Mouse (Mus musculus) forebrain, embryonic 11.5 days (tissue): ENCODE results near the gene H2-T22. TPM values are rescaled to one million over a fixed set of nuclear protein-coding genes. Genes with fewer than 3 reads are reported as not detected.
A peak's percentile ranks its signal among the peaks of the same experiment; 100 is the strongest.

ENCODE experiments used
- ATAC-seq: fragments of 200-750 bp; cut with Nextera tagmentation; replicated peaks from 2 replicates; pipeline ENCODE4 v1.8.0; 2017; ENCODE audit warnings: moderate TSS enrichment; ENCODE audit not compliant: low FRiP score
- DNase-seq: peaks from one replicate; pipeline ENCODE4 v3.0.0-alpha.2; 2017; ENCODE audit warnings: low spot score
- H3K27ac ChIP-seq: fragments of 300-500 bp; sonication (generic); 2 replicates; pipeline ENCODE4 v1.5.1; 2014; ENCODE audit warnings: low read depth, low read length
- H3K27me3 ChIP-seq: fragments of 300-500 bp; sonication (generic); 2 replicates; pipeline ENCODE4 v1.6.1; 2014; ENCODE audit warnings: mild to moderate bottlenecking, low read length, mixed read lengths; ENCODE audit not compliant: control insufficient read depth, insufficient read depth
- H3K36me3 ChIP-seq: fragments of 300-500 bp; sonication (generic); 2 replicates; pipeline ENCODE4 v1.6.1; 2014; ENCODE audit warnings: mild to moderate bottlenecking, low read length, moderate library complexity, mixed read lengths; ENCODE audit not compliant: control insufficient read depth, insufficient read depth
- H3K4me1 ChIP-seq: fragments of 300-500 bp; sonication (generic); replicated peaks from 2 replicates; pipeline ENCODE4 v1.6.1; 2014; ENCODE audit warnings: low read length, mixed read lengths; ENCODE audit not compliant: control insufficient read depth, insufficient read depth
- H3K4me2 ChIP-seq: fragments of 300-500 bp; sonication (generic); 2 replicates; pipeline ENCODE4 v1.6.1; 2014; ENCODE audit warnings: low read depth, mild to moderate bottlenecking, low read length, moderate library complexity, mixed read lengths; ENCODE audit not compliant: severe bottlenecking
- H3K4me3 ChIP-seq: fragments of 300-500 bp; sonication (generic); 2 replicates; pipeline ENCODE4 v1.5.1; 2014; ENCODE audit warnings: low read depth, low read length
- H3K9ac ChIP-seq: fragments of 300-500 bp; sonication (generic); 2 replicates; pipeline ENCODE4 v1.6.1; 2014; ENCODE audit warnings: low read length
- H3K9me3 ChIP-seq: fragments of 300-500 bp; sonication (generic); 2 replicates; pipeline ENCODE4 v1.6.1; 2016; ENCODE audit warnings: low read length, mixed read lengths; ENCODE audit not compliant: control insufficient read depth
- WGBS: fragments of 180-500 bp; shearing (Covaris S2); extraction: QIAGEN DNeasy Blood & Tissue Kit; methylation state at CpG from one replicate; pipeline ENCODE4 v1.1.7; 2014; 5-methylcytosine and 5-hydroxymethylcytosine counted together
- polyA plus RNA-seq: library from polyadenylated mRNA; unstranded; fragments of >200 nt; fragmentation: Nextera tagmentation; extraction: Ambion mirVana; gene quantifications from 2 replicates; pipeline ENCODE4 v1.2.1, GENCODE M21; 2014

H2-T22 gene
- polyA plus RNA-seq, 1 experiment from 2014 or later, result 7.6 TPM

DNA sequence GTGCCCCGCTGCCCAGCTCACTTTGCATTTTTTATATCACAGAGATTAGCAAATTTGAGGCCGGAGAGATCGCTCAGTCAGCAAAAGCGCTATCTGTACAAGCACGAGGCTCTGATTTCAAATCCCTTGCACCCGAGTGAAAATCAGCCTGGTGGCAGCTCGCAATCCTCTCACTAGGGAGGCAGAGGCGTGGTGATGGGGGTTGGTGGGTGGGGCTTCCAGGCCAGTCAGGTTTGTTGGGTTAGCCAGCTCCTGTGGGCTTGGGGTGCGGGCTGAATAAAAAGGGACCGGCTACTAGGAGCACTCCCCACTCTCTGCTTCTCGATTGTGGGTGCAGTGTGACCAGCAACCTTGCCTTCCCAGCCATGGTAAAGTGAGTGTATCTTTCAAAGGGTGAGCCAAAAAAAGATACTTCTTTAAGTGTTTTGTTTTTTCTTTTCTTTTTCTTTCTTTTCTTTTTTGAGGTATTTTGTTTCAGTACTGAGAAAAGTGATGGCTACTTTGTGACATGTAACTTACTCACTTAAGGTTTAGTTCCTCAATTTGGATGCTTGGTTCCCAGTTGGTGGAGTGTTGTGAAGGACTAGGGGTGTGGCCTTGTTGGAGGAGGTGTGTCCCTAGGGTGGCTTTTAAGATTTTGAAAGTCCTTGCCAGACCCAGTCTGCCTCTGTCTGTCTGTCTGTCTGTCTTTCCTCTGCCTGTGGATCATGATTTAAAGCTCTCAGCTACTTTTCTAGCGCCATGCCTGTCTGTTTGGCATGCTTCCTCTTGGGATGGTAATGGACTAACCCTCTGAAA is 44.6 kb downstream of the H2-T22 start:
- Histone ChIP-seq H3K4me2 (no peak overlapping the region), H3K27me3 (no peaks in the 10 kb centered on the region), H3K36me3 (no peaks in the 10 kb centered on the region), H3K4me1 (0 out of 2 replicates have a peak, but pooled peaks cover 3% of the 10 kb centered on the region), H3K4me3 (no peak overlapping the region), H3K9ac (no peak overlapping the region), H3K27ac (no peak overlapping the region), H3K9me3 (no peaks in the 10 kb centered on the region)
- ATAC-seq, result no peak
- 47% methylated on average over 12 of the region's 12 CpGs for WGBS
- DNase-seq, result no peak

GRCm38 (mm10) chr17:35996949-35997348 is 45.6 kb downstream of the H2-T22 start:
- WGBS, result 5% methylated on average over 11 of the region's 11 CpGs
- no peaks in the 10 kb centered on the region for H3K36me3 ChIP-seq
- no peak overlapping the region for H3K9ac ChIP-seq
- H3K27me3 ChIP-seq, result no peaks in the 10 kb centered on the region
- DNase-seq (peak; percentile 94), ATAC-seq (peak; percentile 74)
- no peak overlapping the region for H3K27ac ChIP-seq
- no peak overlapping the region for H3K4me3 ChIP-seq
- no peak overlapping the region for H3K4me2 ChIP-seq
- H3K9me3 ChIP-seq, result no peaks in the 10 kb centered on the region
- H3K4me1 ChIP-seq, result 0 out of 2 replicates have a peak, but pooled peaks cover 3% of the 10 kb centered on the region

GRCm38 (mm10) chr17:35994879-35995240 is 47.7 kb downstream of the H2-T22 start:
- 0 out of 2 replicates have a peak, but pooled peaks cover 3% of the 10 kb centered on the region for H3K4me1 ChIP-seq
- no peaks in the 10 kb centered on the region for H3K27me3 ChIP-seq
- H3K9ac ChIP-seq, result peak overlapping the region; percentile 54
- H3K4me3 ChIP-seq, result peak overlapping the region; percentile 45
- under 1% methylated on average over 14 of the region's 14 CpGs for WGBS
- DNase-seq (no peak), ATAC-seq (no peak)
- no peaks in the 10 kb centered on the region for H3K9me3 ChIP-seq
- peak overlapping the region; percentile 47 for H3K4me2 ChIP-seq
- H3K36me3 ChIP-seq, result no peaks in the 10 kb centered on the region
- H3K27ac ChIP-seq, result no peak overlapping the region

DNA sequence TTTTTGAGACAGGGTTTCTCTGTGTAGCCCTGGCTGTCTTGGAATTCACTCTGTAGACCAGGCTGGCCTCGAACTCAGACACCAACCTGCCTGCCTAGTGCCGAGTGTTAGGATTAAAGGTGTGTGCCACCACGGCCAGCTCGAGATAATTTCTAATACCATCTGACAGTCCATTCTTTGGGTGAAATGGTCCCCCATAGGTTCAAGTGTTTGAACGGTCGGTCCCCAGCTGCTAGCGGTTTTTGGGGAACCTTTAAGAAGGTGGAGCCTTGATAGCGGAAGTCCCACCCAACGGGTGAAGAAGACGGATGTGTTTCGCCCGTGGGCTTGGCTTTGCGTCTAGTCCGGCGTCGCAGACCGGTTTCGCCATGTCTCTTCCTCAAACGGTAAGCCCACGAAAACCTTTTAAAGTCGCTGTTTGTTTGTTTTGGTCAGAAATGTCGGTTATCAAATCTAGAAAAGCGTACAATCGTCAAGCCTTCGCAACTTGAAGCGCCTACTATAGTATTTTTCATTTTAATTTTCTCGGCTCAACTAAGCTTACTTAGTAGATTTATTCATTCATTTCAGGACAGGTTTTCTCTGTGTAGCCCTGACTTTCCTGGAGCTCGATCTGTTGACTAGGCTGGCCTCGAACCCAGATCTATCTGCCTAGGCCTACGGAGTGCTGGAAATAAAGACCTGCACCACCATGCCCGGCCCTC is 48.2 kb downstream of the H2-T22 start:
- Histone ChIP-seq H3K4me2 (peak overlapping the region; percentile 47), H3K4me3 (peak overlapping the region; percentile 45), H3K36me3 (no peaks in the 10 kb centered on the region), H3K4me1 (0 out of 2 replicates have a peak, but pooled peaks cover 3% of the 10 kb centered on the region), H3K9me3 (no peaks in the 10 kb centered on the region), H3K9ac (peak overlapping the region; percentile 54), H3K27me3 (no peaks in the 10 kb centered on the region), H3K27ac (no peak overlapping the region)
- DNase-seq (peak; percentile 85), ATAC-seq (peak; percentile 72)
- WGBS, result 3% methylated on average over 31 of the region's 31 CpGs

- H3K9ac ChIP-seq, result no peak overlapping the region
- DNase-seq, result peak; percentile 92
- peak overlapping the region; percentile 39; the same call in 1 of the 2 replicates for H3K4me2 ChIP-seq
These were observed 48.9 kb downstream of the H2-T22 start for GRCm38 (mm10) chr17:35993675-35994074.

GRCm38 (mm10) chr17:35991781-35992180 is 50.8 kb downstream of the H2-T22 start:
- no peak overlapping the region for H3K4me3 ChIP-seq
- 0 out of 2 replicates have a peak, but pooled peaks cover 2% of the 10 kb centered on the region for H3K4me1 ChIP-seq
- no peak overlapping the region for H3K9ac ChIP-seq
- ATAC-seq (no peak), DNase-seq (no peak)
- no peaks in the 10 kb centered on the region; the same call in 1 of the 2 replicates for H3K36me3 ChIP-seq
- no peak overlapping the region for H3K27ac ChIP-seq
- H3K9me3 ChIP-seq, result no peaks in the 10 kb centered on the region
- 58% methylated on average over 10 of the region's 10 CpGs for WGBS
- H3K27me3 ChIP-seq, result no peaks in the 10 kb centered on the region
- no peak overlapping the region for H3K4me2 ChIP-seq

More at GRCm38 (mm10) chr17:35993675-35994074, 48.9 kb downstream of the H2-T22 start:
- Histone ChIP-seq H3K4me1 (0 out of 2 replicates have a peak, but pooled peaks cover 3% of the 10 kb centered on the region), H3K9me3 (no peaks in the 10 kb centered on the region), H3K36me3 (no peaks in the 10 kb centered on the region; the same call in 1 of the 2 replicates), H3K27ac (no peak overlapping the region), H3K27me3 (no peaks in the 10 kb centered on the region), H3K4me3 (no peak overlapping the region)
- WGBS, result 9% methylated on average over 17 of the region's 17 CpGs
- ATAC-seq, result peak; percentile 75

Other genes starting within 250 kb of the H2-T22 start
- gene Ier3, start 221.1 kb downstream of the H2-T22 start, polyA plus RNA-seq, result 2.4 and 3.5 TPM in 2 replicates
- gene Flot1, start 219.5 kb downstream of the H2-T22 start, polyA plus RNA-seq, result 48.5 and 49.5 TPM in 2 replicates
- gene Tubb5, start 204.4 kb downstream of the H2-T22 start, polyA plus RNA-seq, result 1,583 and 1,671 TPM in 2 replicates
- gene Mdc1, start 201.2 kb downstream of the H2-T22 start, polyA plus RNA-seq, result 27.2 and 29.2 TPM in 2 replicates
- gene Nrm, start 181.4 kb downstream of the H2-T22 start, polyA plus RNA-seq, result 65.7 and 68.8 TPM in 2 replicates
- gene Ppp1r18, start 177.2 kb downstream of the H2-T22 start, polyA plus RNA-seq, result 25.1 and 28.1 TPM in 2 replicates
- gene Dhx16, start 162.9 kb downstream of the H2-T22 start, polyA plus RNA-seq, result 50.3 and 52.9 TPM in 2 replicates
- gene 2310061I04Rik, start 145.3 kb downstream of the H2-T22 start, polyA plus RNA-seq, result 26.9 and 29.9 TPM in 2 replicates
- 213 and 224 TPM in 2 replicates for gene Atat1, start 132.7 kb downstream of the H2-T22 start, polyA plus RNA-seq
- 66.1 and 66.8 TPM in 2 replicates for gene Mrps18b, start 126.4 kb downstream of the H2-T22 start, polyA plus RNA-seq
- 52.6 and 59.3 TPM in 2 replicates for gene Ppp1r10, start 126.3 kb downstream of the H2-T22 start, polyA plus RNA-seq
- 108 and 122 TPM in 2 replicates for gene Abcf1, start 73.0 kb downstream of the H2-T22 start, polyA plus RNA-seq
- 46.0 and 48.4 TPM in 2 replicates for gene Gnl1, start 62.9 kb downstream of the H2-T22 start, polyA plus RNA-seq
- 50.8 and 54.4 TPM in 2 replicates for gene Prr3, start 62.5 kb downstream of the H2-T22 start, polyA plus RNA-seq
- 3.5 and 4.3 TPM in 2 replicates for gene H2-T24, start 22.2 kb downstream of the H2-T22 start, polyA plus RNA-seq
- 3.1 and 3.4 TPM in 2 replicates for gene H2-T23, start 9.9 kb downstream of the H2-T22 start, polyA plus RNA-seq
- not detected in 2 replicates for gene Gm6034, start 214 bp upstream of the H2-T22 start, polyA plus RNA-seq
- not detected in 2 replicates for gene Gm11127, start 15.6 kb upstream of the H2-T22 start, polyA plus RNA-seq
- not detected in 2 replicates for gene Gm19684, start 78.9 kb upstream of the H2-T22 start, polyA plus RNA-seq
- gene Gm7030, start 86.7 kb upstream of the H2-T22 start, polyA plus RNA-seq, result not detected in 2 replicates
- gene Gm8909, start 125.8 kb upstream of the H2-T22 start, polyA plus RNA-seq, result not detected in 2 replicates
- not detected in 2 replicates for gene H2-T3, start 147.5 kb upstream of the H2-T22 start, polyA plus RNA-seq
- gene Rpp21, start 215.3 kb upstream of the H2-T22 start, polyA plus RNA-seq, result 82.2 and 89.0 TPM in 2 replicates
- gene Trim39, start 229.5 kb upstream of the H2-T22 start, polyA plus RNA-seq, result 22.0 and 23.0 TPM in 2 replicates
- gene H2-M10.2, start 243.7 kb upstream of the H2-T22 start, polyA plus RNA-seq, result 0.33 TPM in 2 replicates